Mouse (Mus musculus) kidney, embryonic 14.5 days (tissue): ENCODE measurements around the gene Ift20. TPM values are rescaled to one million over a fixed set of nuclear protein-coding genes. Genes with fewer than 3 reads are reported as not detected.

Experiments
- ATAC-seq: fragments of 200-750 bp; cut with Nextera tagmentation; 2 replicates; pipeline ENCODE4 v1.8.0; 2017; ENCODE audit warnings: moderate number of reproducible peaks, mild to moderate bottlenecking, moderate TSS enrichment, moderate library complexity; ENCODE audit not compliant: low FRiP score, low TSS enrichment
- H3K27ac ChIP-seq: fragments of 300-500 bp; sonication (generic); 2 replicates; pipeline ENCODE4 v1.5.1; 2014; ENCODE audit warnings: low read depth, mild to moderate bottlenecking, low read length, moderate library complexity, mixed read lengths
- H3K27me3 ChIP-seq: fragments of 300-500 bp; sonication (generic); 2 replicates; pipeline ENCODE4 v1.6.1; 2014; ENCODE audit warnings: mild to moderate bottlenecking, low read length; ENCODE audit not compliant: control insufficient read depth, insufficient read depth
- H3K36me3 ChIP-seq: fragments of 300-500 bp; sonication (generic); 2 replicates; pipeline ENCODE4 v1.6.1; 2014; ENCODE audit warnings: low read length, mixed read lengths; ENCODE audit not compliant: control insufficient read depth, insufficient read depth
- H3K4me1 ChIP-seq: fragments of 300-500 bp; sonication (generic); 2 replicates; pipeline ENCODE4 v1.6.1; 2014; ENCODE audit warnings: low read length, mixed read lengths; ENCODE audit not compliant: control insufficient read depth, insufficient read depth
- H3K4me2 ChIP-seq: fragments of 300-500 bp; sonication (generic); replicated peaks from 2 replicates; pipeline ENCODE4 v1.6.1; 2014; ENCODE audit warnings: low read depth, mild to moderate bottlenecking, low read length
- H3K4me3 ChIP-seq: fragments of 300-500 bp; sonication (generic); 2 replicates; pipeline ENCODE4 v1.5.1; 2014; ENCODE audit warnings: mild to moderate bottlenecking, low read length
- H3K9ac ChIP-seq: fragments of 300-500 bp; sonication (generic); 2 replicates; pipeline ENCODE4 v1.6.1; 2014; ENCODE audit warnings: low read depth, mild to moderate bottlenecking, low read length, moderate library complexity
- H3K9me3 ChIP-seq: fragments of 300-500 bp; sonication (generic); 2 replicates; pipeline ENCODE4 v1.6.1; 2016; ENCODE audit warnings: low read length; ENCODE audit not compliant: control insufficient read depth
- WGBS: fragments of 180-500 bp; shearing (Covaris S2); extraction: QIAGEN DNeasy Blood & Tissue Kit; methylation state at CpG from one replicate; pipeline ENCODE4 v1.1.7; 2014; 5-methylcytosine and 5-hydroxymethylcytosine counted together
- polyA plus RNA-seq: library from polyadenylated mRNA; unstranded; fragments of >200 nt; fragmentation: Nextera tagmentation; extraction: Ambion mirVana; gene quantifications from 2 replicates; pipeline ENCODE4 v1.2.1, GENCODE M21; 2014

Ift20 gene
- polyA plus RNA-seq, 1 experiment from 2014 or later: 126 TPM

GRCm38 (mm10) chr11:78500623-78501202 is 35.4 kb upstream of the Ift20 start:
- ATAC-seq: no peak
- Histone ChIP-seq H3K27ac (no peak overlapping the region), H3K4me1 (0 out of 2 replicates have a peak, but pooled peaks cover 6% of the 10 kb centered on the region), H3K36me3 (peaks cover 1% of the 10 kb centered on the region; the same call in 1 of the 2 replicates), H3K9me3 (no peaks in the 10 kb centered on the region), H3K4me2 (no peak overlapping the region), H3K9ac (no peak overlapping the region), H3K4me3 (no peak overlapping the region), H3K27me3 (peaks cover 16% of the 10 kb centered on the region)
- WGBS: 84% methylated on average over 9 of the region's 9 CpGs

- WGBS: 82% methylated on average over 20 of the region's 20 CpGs
- Histone ChIP-seq H3K9me3 (no peaks in the 10 kb centered on the region), H3K4me1 (0 out of 2 replicates have a peak, but pooled peaks cover 6% of the 10 kb centered on the region), H3K36me3 (peaks cover 9% of the 10 kb centered on the region), H3K9ac (no peak overlapping the region), H3K27me3 (peaks cover 10% of the 10 kb centered on the region), H3K4me2 (no peak overlapping the region), H3K27ac (no peak overlapping the region), H3K4me3 (no peak overlapping the region)
- no peak for ATAC-seq
Observed at GRCm38 (mm10) chr11:78501529-78501928, 34.6 kb upstream of the Ift20 start.

- Histone ChIP-seq H3K9me3 (no peaks in the 10 kb centered on the region), H3K4me2 (no peak within 1 kb of the TSS), H3K36me3 (peaks cover 25% of the 10 kb centered on the region), H3K4me3 (no peak within 1 kb of the TSS), H3K4me1 (no peaks in the 10 kb centered on the region), H3K27ac (no peak within 1 kb of the TSS), H3K27me3 (peaks cover 4% of the 10 kb centered on the region), H3K9ac (no peak within 1 kb of the TSS)
- no peak for ATAC-seq
- 75% methylated on average over 7 of the region's 7 CpGs for WGBS
Observed at GRCm38 (mm10) chr11:78502909-78503650, 33.1 kb upstream of the Ift20 start, which contains the start of gene Sebox. Gene Sebox, plus strand, starts transcription at chr11:78503447.

- no peak overlapping the region for H3K9ac ChIP-seq
- no peaks in the 10 kb centered on the region for H3K9me3 ChIP-seq
- no peak overlapping the region for H3K4me3 ChIP-seq
- H3K4me1 ChIP-seq: no peaks in the 10 kb centered on the region
- no peaks in the 10 kb centered on the region; the same call in 1 of the 2 replicates for H3K27me3 ChIP-seq
- 84% methylated on average over 3 of the region's 3 CpGs for WGBS
- H3K36me3 ChIP-seq: peaks cover 45% of the 10 kb centered on the region
- no peak overlapping the region for H3K27ac ChIP-seq
- no peak for ATAC-seq
- no peak overlapping the region for H3K4me2 ChIP-seq
Observed at GRCm38 (mm10) chr11:78505430-78505829, 30.7 kb upstream of the Ift20 start.

- Histone ChIP-seq H3K4me2 (no peak overlapping the region), H3K36me3 (peaks cover 51% of the 10 kb centered on the region), H3K4me1 (peaks cover 14% of the 10 kb centered on the region), H3K4me3 (no peak overlapping the region), H3K27ac (no peak overlapping the region), H3K9ac (no peak overlapping the region), H3K9me3 (no peaks in the 10 kb centered on the region), H3K27me3 (no peaks in the 10 kb centered on the region)
- no peak for ATAC-seq
- WGBS: 88% methylated on average over 5 of the region's 5 CpGs
Observed at GRCm38 (mm10) chr11:78509148-78509547, 27.0 kb upstream of the Ift20 start.

- peak; percentile 95 for ATAC-seq
- H3K36me3 ChIP-seq: peaks cover 57% of the 10 kb centered on the region
- peak within 1 kb of the TSS; percentile 59; the same call in 1 of the 2 replicates for H3K27ac ChIP-seq
- no peaks in the 10 kb centered on the region for H3K27me3 ChIP-seq
- peak within 1 kb of the TSS; percentile 76 for H3K4me2 ChIP-seq
- H3K4me1 ChIP-seq: peaks cover 14% of the 10 kb centered on the region
- WGBS: 1% methylated on average over 67 of the region's 67 CpGs
- peak within 1 kb of the TSS; percentile 73 for H3K4me3 ChIP-seq
- H3K9me3 ChIP-seq: no peaks in the 10 kb centered on the region
- peak within 1 kb of the TSS; percentile 92 for H3K9ac ChIP-seq
Observed at GRCm38 (mm10) chr11:78512025-78512957, 23.9 kb upstream of the Ift20 start, which contains the start of the genes Tmem199 and Poldip2. Gene Tmem199, minus strand, starts transcription at chr11:78512172. Gene Poldip2, plus strand, starts transcription at chr11:78512193.

GRCm38 (mm10) chr11:78513106-78513790 is 22.9 kb upstream of the Ift20 start:
- Histone ChIP-seq H3K4me3 (peak overlapping the region; percentile 73), H3K4me2 (peak overlapping the region; percentile 76), H3K4me1 (peaks cover 14% of the 10 kb centered on the region), H3K27ac (no peak overlapping the region), H3K36me3 (peaks cover 57% of the 10 kb centered on the region), H3K27me3 (no peaks in the 10 kb centered on the region), H3K9me3 (no peaks in the 10 kb centered on the region), H3K9ac (peak overlapping the region; percentile 92; the same call in 1 of the 2 replicates)
- ATAC-seq: no peak
- 70% methylated on average over 3 of the region's 3 CpGs for WGBS

GRCm38 (mm10) chr11:78515549-78516325 is 20.4 kb upstream of the Ift20 start:
- no peak overlapping the region for H3K9ac ChIP-seq
- no peak overlapping the region for H3K4me3 ChIP-seq
- H3K27me3 ChIP-seq: no peaks in the 10 kb centered on the region
- no peak overlapping the region for H3K27ac ChIP-seq
- WGBS: 65% methylated on average over 2 of the region's 2 CpGs
- H3K9me3 ChIP-seq: no peaks in the 10 kb centered on the region
- H3K36me3 ChIP-seq: peaks cover 57% of the 10 kb centered on the region
- ATAC-seq: no peak
- H3K4me1 ChIP-seq: peaks cover 14% of the 10 kb centered on the region
- no peak overlapping the region for H3K4me2 ChIP-seq
